Mouse (Mus musculus) stomach, embryonic 15.5 days (tissue): ENCODE results near the gene Lrch1. TPM values are rescaled to one million over a fixed set of nuclear protein-coding genes. Genes with fewer than 3 reads are reported as not detected.

Experiments used
- ATAC-seq: fragments of 200-750 bp; cut with Nextera tagmentation; 2 replicates; pipeline ENCODE4 v1.8.0; 2017; ENCODE audit warnings: low read depth, moderate number of reproducible peaks, moderate TSS enrichment; ENCODE audit not compliant: insufficient read depth, low FRiP score
- H3K27ac ChIP-seq: fragments of 300-500 bp; sonication (generic); 2 replicates; pipeline ENCODE4 v1.5.1; 2015; ENCODE audit warnings: mild to moderate bottlenecking, inconsistent platforms
- H3K27me3 ChIP-seq: fragments of 300-500 bp; sonication (generic); replicated peaks from 2 replicates; pipeline ENCODE4 v1.6.1; 2015; ENCODE audit warnings: inconsistent platforms
- H3K36me3 ChIP-seq: fragments of 300-500 bp; sonication (generic); 2 replicates; pipeline ENCODE4 v1.6.1; 2015; ENCODE audit warnings: inconsistent platforms
- H3K4me1 ChIP-seq: fragments of 300-500 bp; sonication (generic); 2 replicates; pipeline ENCODE4 v1.6.1; 2015; ENCODE audit warnings: inconsistent platforms
- H3K4me2 ChIP-seq: fragments of 300-500 bp; sonication (generic); 2 replicates; pipeline ENCODE4 v1.6.1; 2015; ENCODE audit warnings: mild to moderate bottlenecking, inconsistent platforms
- H3K4me3 ChIP-seq: fragments of 300-500 bp; sonication (generic); replicated peaks from 2 replicates; pipeline ENCODE4 v1.5.1; 2015; ENCODE audit warnings: inconsistent platforms
- H3K9ac ChIP-seq: fragments of 300-500 bp; sonication (generic); 2 replicates; pipeline ENCODE4 v1.6.1; 2015; ENCODE audit warnings: inconsistent platforms
- H3K9me3 ChIP-seq: fragments of 300-500 bp; sonication (generic); 2 replicates; pipeline ENCODE4 v1.6.1; 2016; ENCODE audit warnings: inconsistent platforms
- WGBS: fragments of 180-500 bp; shearing (Covaris S2); methylation state at CpG from one replicate; pipeline ENCODE4 v1.1.7; 2015; 5-methylcytosine and 5-hydroxymethylcytosine counted together
- polyA plus RNA-seq: library from polyadenylated mRNA; unstranded; fragments of >200 nt; fragmentation: Nextera tagmentation; extraction: Ambion mirVana; gene quantifications from 2 replicates; pipeline ENCODE4 v1.2.1, GENCODE M21; 2015

Lrch1 gene
- polyA plus RNA-seq, 1 experiment from 2014 or later: 12.4 TPM

- peak overlapping the region; percentile 29 for H3K4me2 ChIP-seq
- WGBS: 30% methylated on average over 3 of the region's 3 CpGs
- no peak for ATAC-seq
- H3K9ac ChIP-seq: no peak overlapping the region
- H3K27ac ChIP-seq: peak overlapping the region; percentile 42; the same call in 1 of the 2 replicates
- no peaks in the 10 kb centered on the region for H3K36me3 ChIP-seq
- peaks cover 37% of the 10 kb centered on the region for H3K4me1 ChIP-seq
- H3K27me3 ChIP-seq: no peaks in the 10 kb centered on the region
- no peak overlapping the region for H3K4me3 ChIP-seq
- H3K9me3 ChIP-seq: no peaks in the 10 kb centered on the region
Measured at GRCm38 (mm10) chr14:74882754-74883153, 64.9 kb downstream of the Lrch1 start.

GRCm38 (mm10) chr14:74880868-74881267, 66.8 kb downstream of the Lrch1 start:
- 76% methylated on average over 10 of the region's 10 CpGs for WGBS
- no peak overlapping the region for H3K9ac ChIP-seq
- H3K27me3 ChIP-seq: no peaks in the 10 kb centered on the region
- H3K4me1 ChIP-seq: peaks cover 41% of the 10 kb centered on the region
- no peak overlapping the region for H3K4me3 ChIP-seq
- ATAC-seq: no peak
- no peaks in the 10 kb centered on the region for H3K36me3 ChIP-seq
- H3K4me2 ChIP-seq: no peak overlapping the region
- H3K9me3 ChIP-seq: no peaks in the 10 kb centered on the region
- H3K27ac ChIP-seq: no peak overlapping the region; the same call in 1 of the 2 replicates

- H3K9me3 ChIP-seq: no peaks in the 10 kb centered on the region
- peaks cover 31% of the 10 kb centered on the region for H3K4me1 ChIP-seq
- no peaks in the 10 kb centered on the region for H3K36me3 ChIP-seq
- no peak overlapping the region for H3K4me3 ChIP-seq
- WGBS: 74% methylated on average over 10 of the region's 10 CpGs
- H3K9ac ChIP-seq: no peak overlapping the region
- H3K27me3 ChIP-seq: no peaks in the 10 kb centered on the region
- H3K27ac ChIP-seq: no peak overlapping the region
- no peak for ATAC-seq
- no peak overlapping the region for H3K4me2 ChIP-seq
Measured at GRCm38 (mm10) chr14:74879480-74879879, 68.2 kb downstream of the Lrch1 start.

DNA sequence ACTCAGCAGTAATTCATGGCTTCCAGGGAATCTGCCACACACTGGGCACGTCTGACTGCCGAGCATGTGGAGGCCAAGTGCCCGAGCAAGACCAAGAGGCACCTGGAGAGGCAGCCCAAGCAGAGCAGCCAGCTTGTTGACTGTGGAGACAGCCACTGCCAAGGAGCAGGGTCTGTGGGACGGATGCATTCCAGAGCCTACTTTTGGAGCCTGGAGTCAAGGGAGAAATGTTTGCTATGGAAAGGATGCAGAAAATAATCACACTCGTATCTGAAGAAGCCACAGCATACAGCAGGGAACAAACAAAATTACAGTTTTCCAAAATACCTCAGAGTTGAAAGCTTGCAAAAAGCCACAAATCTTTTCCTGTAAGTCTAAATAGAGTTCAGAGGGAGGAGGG, 70.4 kb downstream of the Lrch1 start:
- no peak for ATAC-seq
- no peaks in the 10 kb centered on the region for H3K27me3 ChIP-seq
- H3K9me3 ChIP-seq: no peaks in the 10 kb centered on the region
- no peak overlapping the region for H3K4me2 ChIP-seq
- peaks cover 10% of the 10 kb centered on the region; the same call in 1 of the 2 replicates for H3K4me1 ChIP-seq
- no peak overlapping the region for H3K9ac ChIP-seq
- WGBS: 51% methylated on average over 5 of the region's 5 CpGs
- no peak overlapping the region; the same call in 1 of the 2 replicates for H3K27ac ChIP-seq
- no peaks in the 10 kb centered on the region for H3K36me3 ChIP-seq
- no peak overlapping the region for H3K4me3 ChIP-seq

DNA sequence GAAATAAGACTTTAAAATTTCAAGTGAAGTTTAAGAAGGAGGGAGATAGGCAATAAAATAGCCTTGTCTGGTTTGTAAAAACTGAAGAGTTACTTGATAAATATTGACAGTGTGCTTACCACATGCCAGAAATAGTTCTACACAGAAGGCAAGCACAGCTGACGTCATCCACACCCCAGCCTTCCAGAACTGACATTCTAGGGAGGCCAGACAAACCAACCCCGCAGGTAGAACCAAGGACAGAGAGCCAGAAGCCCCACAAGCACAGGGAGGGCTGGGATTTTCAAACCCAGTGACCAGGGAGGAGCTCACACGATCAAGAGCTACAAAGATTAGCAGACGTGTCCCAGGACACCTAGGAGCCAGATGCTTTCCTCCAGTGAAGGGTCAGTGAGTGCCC, 76.5 kb downstream of the Lrch1 start:
- no peak overlapping the region for H3K27ac ChIP-seq
- no peaks in the 10 kb centered on the region for H3K36me3 ChIP-seq
- H3K9me3 ChIP-seq: no peaks in the 10 kb centered on the region
- no peaks in the 10 kb centered on the region for H3K27me3 ChIP-seq
- no peak overlapping the region for H3K4me2 ChIP-seq
- ATAC-seq: no peak
- no peak overlapping the region for H3K4me3 ChIP-seq
- WGBS: 29% methylated on average over 4 of the region's 4 CpGs
- H3K9ac ChIP-seq: no peak overlapping the region
- H3K4me1 ChIP-seq: no peaks in the 10 kb centered on the region

DNA sequence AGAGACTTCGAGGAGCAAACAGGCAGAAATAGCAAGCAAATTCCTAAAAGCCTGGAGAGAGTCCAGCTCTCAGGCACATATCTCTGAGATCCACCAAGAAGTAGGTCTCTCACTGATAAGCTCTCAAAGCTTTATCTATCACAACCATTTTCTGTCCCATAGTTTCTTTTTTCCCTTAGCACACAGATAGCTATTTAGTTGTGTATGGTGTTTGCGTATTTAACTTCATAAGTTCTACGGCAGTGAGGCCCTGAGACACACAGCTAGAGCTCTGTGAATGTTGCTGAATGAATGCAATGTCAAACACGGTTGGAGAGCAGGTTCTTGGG, 78.8 kb downstream of the Lrch1 start:
- no peak overlapping the region for H3K9ac ChIP-seq
- no peak overlapping the region for H3K4me3 ChIP-seq
- no peaks in the 10 kb centered on the region for H3K27me3 ChIP-seq
- no peak overlapping the region for H3K27ac ChIP-seq
- 71% methylated on average over 4 of the region's 4 CpGs for WGBS
- H3K4me1 ChIP-seq: peaks cover 9% of the 10 kb centered on the region; the same call in 1 of the 2 replicates
- no peak for ATAC-seq
- no peaks in the 10 kb centered on the region for H3K36me3 ChIP-seq
- no peak overlapping the region for H3K4me2 ChIP-seq
- no peaks in the 10 kb centered on the region for H3K9me3 ChIP-seq

- no peak overlapping the region for H3K4me2 ChIP-seq
- H3K9me3 ChIP-seq: no peaks in the 10 kb centered on the region
- H3K9ac ChIP-seq: no peak overlapping the region
- 77% methylated on average over 2 of the region's 2 CpGs for WGBS
- no peaks in the 10 kb centered on the region for H3K36me3 ChIP-seq
- H3K4me3 ChIP-seq: no peak overlapping the region
- no peaks in the 10 kb centered on the region for H3K27me3 ChIP-seq
- ATAC-seq: no peak
- H3K4me1 ChIP-seq: peaks cover 9% of the 10 kb centered on the region; the same call in 1 of the 2 replicates
- H3K27ac ChIP-seq: no peak overlapping the region
Measured at GRCm38 (mm10) chr14:74868188-74868901, 79.3 kb downstream of the Lrch1 start.

- 64% methylated on average over 20 of the region's 20 CpGs for WGBS
- Histone ChIP-seq H3K36me3 (no peaks in the 10 kb centered on the region), H3K4me1 (peaks cover 9% of the 10 kb centered on the region; the same call in 1 of the 2 replicates), H3K27ac (peak overlapping the region; percentile 3; the same call in 1 of the 2 replicates), H3K4me2 (no peak overlapping the region), H3K9me3 (no peaks in the 10 kb centered on the region), H3K27me3 (no peaks in the 10 kb centered on the region), H3K9ac (no peak overlapping the region), H3K4me3 (no peak overlapping the region)
- ATAC-seq: no peak
Measured at GRCm38 (mm10) chr14:74867076-74868042, 80.3 kb downstream of the Lrch1 start.

- Histone ChIP-seq H3K27me3 (no peaks in the 10 kb centered on the region), H3K27ac (no peak overlapping the region), H3K4me2 (no peak overlapping the region), H3K4me1 (peaks cover 9% of the 10 kb centered on the region; the same call in 1 of the 2 replicates), H3K9ac (no peak overlapping the region), H3K4me3 (no peak overlapping the region), H3K36me3 (no peaks in the 10 kb centered on the region), H3K9me3 (no peaks in the 10 kb centered on the region)
- no peak for ATAC-seq
- 38% methylated on average over 3 of the region's 3 CpGs for WGBS
Measured at GRCm38 (mm10) chr14:74865738-74866137, 81.9 kb downstream of the Lrch1 start.

GRCm38 (mm10) chr14:74864805-74865483, 82.7 kb downstream of the Lrch1 start:
- peaks cover 9% of the 10 kb centered on the region; the same call in 1 of the 2 replicates for H3K4me1 ChIP-seq

GRCm38 (mm10) chr14:74861456-74861855, 86.2 kb downstream of the Lrch1 start:
- H3K36me3 ChIP-seq: no peaks in the 10 kb centered on the region
- no peaks in the 10 kb centered on the region for H3K27me3 ChIP-seq
- H3K27ac ChIP-seq: no peak overlapping the region
- no peaks in the 10 kb centered on the region for H3K9me3 ChIP-seq
- no peak overlapping the region for H3K4me2 ChIP-seq
- H3K4me1 ChIP-seq: peaks cover 9% of the 10 kb centered on the region; the same call in 1 of the 2 replicates
- 87% methylated on average over 9 of the region's 9 CpGs for WGBS
- no peak for ATAC-seq
- no peak overlapping the region for H3K9ac ChIP-seq
- no peak overlapping the region for H3K4me3 ChIP-seq

More at GRCm38 (mm10) chr14:74864805-74865483, 82.7 kb downstream of the Lrch1 start:
- Histone ChIP-seq H3K27me3 (no peaks in the 10 kb centered on the region), H3K4me3 (no peak overlapping the region), H3K27ac (peak overlapping the region; percentile 64), H3K9me3 (no peaks in the 10 kb centered on the region), H3K9ac (no peak overlapping the region), H3K4me2 (no peak overlapping the region), H3K36me3 (no peaks in the 10 kb centered on the region)
- 55% methylated on average over 5 of the region's 5 CpGs for WGBS
- ATAC-seq: peak; percentile 72
